Comparison of ENCODE assay signal across 29 mouse cellular contexts in genomic region chr3:135989281-135989680, GRCm38 (mm10).
"Had no signal": no experiment of that assay in that cellular context is flagged by ENCODE, and none has a peak within 500 bp of the region (broad histone marks: within the 10 kb centered on the region; RNA-seq: fewer than 3 reads in every experiment).

No protein-coding gene starts in this region.

- DNase-seq: heart, postnatal 10 days; heart, postnatal 14 days; heart, postnatal 36 days; heart, postnatal 4 days; kidney, adult 11 months; kidney, adult 18-20 months; kidney, adult 2 months; kidney, adult 8-10 months; kidney, adult 9 months; kidney, postnatal 10 days; kidney, postnatal 14 days; kidney, postnatal 25 days; kidney, postnatal 36 days; kidney, postnatal 4 days; layer of hippocampus, adult 9-11 months had no signal

- H3K27ac ChIP-seq: heart, embryonic 10.5 days; heart, embryonic 13.5 days; heart, embryonic 15.5 days; hindbrain, embryonic 10.5 days; hindbrain, embryonic 12.5 days; hindbrain, embryonic 13.5 days; hindbrain, embryonic 14.5 days; hindbrain, embryonic 15.5 days; hindbrain, postnatal 0 days; intestine, embryonic 15.5 days; kidney, embryonic 15.5 days; kidney, postnatal 0 days; left cerebral cortex, adult 2 months had no signal

- H3K4me3 ChIP-seq: heart, embryonic 10.5 days; heart, embryonic 12.5 days; heart, embryonic 13.5 days; heart, embryonic 15.5 days; hindbrain, embryonic 10.5 days; hindbrain, embryonic 12.5 days; hindbrain, embryonic 13.5 days; hindbrain, embryonic 15.5 days; intestine, embryonic 15.5 days; kidney, embryonic 15.5 days; left cerebral cortex, adult 2 months had no signal
